Mouse (Mus musculus) fibroblast of lung, adult 2 months (primary cell): ENCODE measurements around the gene Tcn2.
"Not testable (repeated sequence)": the region's sequence is repeated elsewhere in the genome, so short reads cannot be mapped to it uniquely, and the experiment has no call there.

ENCODE experiments used
- DNase-seq: peaks from one replicate; pipeline ENCODE4 v3.0.0-alpha.2; 2011; ENCODE audit warnings: low read depth

Gene Tcn2

GRCm38 (mm10) chr11:3931511-3932211 lies at the start of gene Tcn2:
Gene Tcn2, minus strand, starts transcription at chr11:3932159.
- DNase-seq, result peak; percentile 54

- no peak for DNase-seq
Measured at GRCm38 (mm10) chr11:3981536-3981935, 49.6 kb upstream of the Tcn2 start.

GRCm38 (mm10) chr11:3978421-3978820 lies 46.5 kb upstream of the Tcn2 start:
- no peak for DNase-seq

GRCm38 (mm10) chr11:3976678-3977077 lies 44.7 kb upstream of the Tcn2 start, which contains the start of gene 4930556J24Rik:
Gene 4930556J24Rik, minus strand, starts transcription at chr11:3976778.
- DNase-seq, result no peak

- no peak for DNase-seq
Measured at GRCm38 (mm10) chr11:3974311-3974710, 42.4 kb upstream of the Tcn2 start.

GRCm38 (mm10) chr11:3973081-3973480 lies 41.1 kb upstream of the Tcn2 start:
- no peak for DNase-seq

- no peak for DNase-seq
Measured at GRCm38 (mm10) chr11:3970361-3970760, 38.4 kb upstream of the Tcn2 start.

GRCm38 (mm10) chr11:3969837-3970236 lies 37.9 kb upstream of the Tcn2 start:
- no peak for DNase-seq

GRCm38 (mm10) chr11:3964416-3965172 lies 32.6 kb upstream of the Tcn2 start:
- no peak for DNase-seq

- DNase-seq, result peak; percentile 81
Measured at GRCm38 (mm10) chr11:3963610-3964415, 31.9 kb upstream of the Tcn2 start, which contains the start of gene Pes1. Gene Pes1, plus strand, starts transcription at chr11:3963975.

GRCm38 (mm10) chr11:3963155-3963554 lies 31.2 kb upstream of the Tcn2 start:
- no peak for DNase-seq

GRCm38 (mm10) chr11:3961761-3962160 lies 29.8 kb upstream of the Tcn2 start:
- DNase-seq, result no peak

GRCm38 (mm10) chr11:3960901-3961300 lies 28.9 kb upstream of the Tcn2 start:
- no peak for DNase-seq

- DNase-seq, result not testable (repeated sequence)
Measured at GRCm38 (mm10) chr11:3955371-3955770, 23.4 kb upstream of the Tcn2 start.

GRCm38 (mm10) chr11:3954876-3955275 lies 22.9 kb upstream of the Tcn2 start:
- not testable (repeated sequence) for DNase-seq

- DNase-seq, result no peak
Measured at GRCm38 (mm10) chr11:3946386-3946785, 14.4 kb upstream of the Tcn2 start.

GRCm38 (mm10) chr11:3941371-3941770 lies 9.4 kb upstream of the Tcn2 start:
- no peak for DNase-seq

- no peak for DNase-seq
Measured at GRCm38 (mm10) chr11:3937321-3937874, 5.4 kb upstream of the Tcn2 start.

GRCm38 (mm10) chr11:3936318-3936717 lies 4.4 kb upstream of the Tcn2 start:
- DNase-seq, result no peak

GRCm38 (mm10) chr11:3935135-3935534 lies 3.2 kb upstream of the Tcn2 start:
- no peak for DNase-seq

- DNase-seq, result no peak
Measured at GRCm38 (mm10) chr11:3933756-3934285, 1.9 kb upstream of the Tcn2 start.

GRCm38 (mm10) chr11:3930931-3931330 lies 1.0 kb downstream of the Tcn2 start:
- no peak for DNase-seq
